Mouse (Mus musculus): ENCODE measurements around the gene Tiprl. TPM values are rescaled to one million over a fixed set of nuclear protein-coding genes. Genes with fewer than 3 reads are reported as not detected.

The Tiprl gene
- polyA plus RNA-seq, 1 experiment: 13.2 TPM

DNA sequence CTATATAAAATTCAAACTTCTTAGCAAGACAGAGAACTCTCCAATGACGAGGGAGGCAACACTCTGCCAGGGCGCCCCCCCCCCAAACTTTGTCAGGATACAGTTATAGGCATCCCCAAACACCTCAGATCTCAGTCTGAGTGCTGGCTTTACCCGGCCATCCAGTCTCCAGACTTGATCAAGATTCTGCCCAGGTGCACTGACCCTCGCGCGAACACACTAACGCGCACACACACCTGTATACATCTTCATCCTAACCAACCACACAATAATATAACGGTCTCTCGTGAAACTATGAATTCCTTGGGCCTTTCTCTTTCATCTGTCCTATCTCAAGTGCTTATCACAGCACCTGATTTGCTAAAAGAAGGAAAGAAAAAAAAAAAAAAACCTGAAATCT lies 950 bp downstream of the Tiprl start:
- TF ChIP-seq CTCF (IDR thresholded peaks at IDR 0.05; ENCODE audit: extremely low read depth, insufficient read depth, insufficient read length, insufficient replicate concordance) (no peak), POLR2A (IDR thresholded peaks at IDR 0.05; ENCODE audit: low read depth, low read length) (no peak)
- Histone ChIP-seq H3K4me1 (ENCODE audit: control insufficient read depth, insufficient read depth, insufficient read length) (peaks cover 2% of the 10 kb centered on the region; the same call in 1 of the 2 replicates), H3K4me3 (ENCODE audit: extremely low read depth, insufficient read depth, insufficient read length) (peak overlapping the region; percentile 95), H3K36me3 (ENCODE audit: control insufficient read depth, insufficient read depth, low read length) (no peaks in the 10 kb centered on the region), H3K27ac (ENCODE audit: insufficient read depth, low read length) (no peak overlapping the region), H3K27me3 (ENCODE audit: control insufficient read depth, insufficient read depth, low read length) (no peaks in the 10 kb centered on the region)
- 7% methylated on average over 10 of the region's 10 CpGs for WGBS
- DNase-seq (ENCODE audit: low read depth in 1 of 2, low spot score in 2 of 2): no peak

DNA sequence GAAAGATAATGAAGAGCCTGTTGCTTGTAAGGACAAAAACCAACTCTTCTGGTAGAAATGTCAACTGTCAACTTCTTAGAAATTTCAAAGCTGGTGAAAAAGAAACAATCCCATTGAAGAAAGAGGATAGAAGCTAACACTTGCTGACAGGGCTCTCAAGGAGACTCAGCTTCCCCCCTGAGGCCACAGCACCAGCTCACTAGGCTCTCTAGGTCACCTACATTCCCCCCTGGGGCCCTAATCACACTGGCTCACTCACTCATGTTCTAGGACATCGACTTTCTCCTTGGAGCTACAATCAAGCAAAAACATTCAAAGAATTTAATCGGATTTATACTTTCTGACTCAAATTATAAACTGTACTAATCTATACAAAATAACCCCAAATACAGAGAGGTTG lies 3.0 kb downstream of the Tiprl start:
- Histone ChIP-seq H3K36me3 (ENCODE audit: control insufficient read depth, insufficient read depth, low read length) (no peaks in the 10 kb centered on the region), H3K27me3 (ENCODE audit: control insufficient read depth, insufficient read depth, low read length) (no peaks in the 10 kb centered on the region), H3K27ac (ENCODE audit: insufficient read depth, low read length) (no peak overlapping the region), H3K4me1 (ENCODE audit: control insufficient read depth, insufficient read depth, insufficient read length) (peaks cover 2% of the 10 kb centered on the region; the same call in 1 of the 2 replicates), H3K4me3 (ENCODE audit: extremely low read depth, insufficient read depth, insufficient read length) (no peak overlapping the region)
- TF ChIP-seq POLR2A (IDR thresholded peaks at IDR 0.05; ENCODE audit: low read depth, low read length) (no peak), CTCF (IDR thresholded peaks at IDR 0.05; ENCODE audit: extremely low read depth, insufficient read depth, insufficient read length, insufficient replicate concordance) (no peak)
- WGBS: 77% methylated on average over 2 of the region's 2 CpGs
- DNase-seq (ENCODE audit: low read depth in 1 of 2, low spot score in 2 of 2): no peak

DNA sequence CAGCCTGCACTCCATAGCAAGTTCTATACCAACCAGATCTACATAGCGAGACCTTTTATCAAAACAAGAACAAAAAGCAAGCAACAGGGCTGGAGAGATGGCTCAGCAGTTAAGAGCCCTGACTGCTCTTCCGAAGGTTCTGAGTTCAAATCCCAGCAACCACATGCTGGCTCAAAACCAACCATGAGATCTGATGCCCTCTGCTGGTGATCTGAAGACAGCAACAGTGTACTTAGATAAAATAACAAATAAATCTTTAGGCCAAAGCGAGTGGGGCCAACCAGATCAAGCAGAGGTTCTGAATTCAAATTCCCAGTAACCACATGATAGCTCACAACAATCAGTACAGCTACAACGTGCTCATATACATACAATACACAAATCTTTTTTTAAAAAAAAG lies 6.1 kb downstream of the Tiprl start:
- no peak overlapping the region for H3K27ac ChIP-seq (ENCODE audit: insufficient read depth, low read length)
- 94% methylated on average over 4 of the region's 4 CpGs for WGBS

DNA sequence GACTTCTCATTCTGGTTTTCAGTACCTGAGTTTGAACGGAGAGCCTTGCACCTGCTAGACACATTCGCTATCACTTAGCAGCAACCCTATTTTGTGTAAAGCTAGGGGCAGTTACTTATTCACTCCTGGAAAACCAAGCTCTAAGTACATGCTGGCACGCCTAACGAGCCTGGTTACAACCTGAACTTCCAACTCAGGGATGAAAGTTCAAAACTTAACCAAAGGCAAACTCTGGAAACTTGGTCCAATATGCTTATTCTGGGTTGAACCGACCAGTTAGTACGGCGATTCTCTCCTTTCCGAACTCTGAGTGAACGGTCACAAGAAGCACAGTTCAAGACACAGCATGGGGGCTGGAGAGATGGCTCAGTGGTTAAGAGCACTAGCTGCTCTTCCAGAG lies 7.2 kb downstream of the Tiprl start:
- no peak overlapping the region for H3K27ac ChIP-seq (ENCODE audit: insufficient read depth, low read length)
- DNase-seq (ENCODE audit: low read depth in 1 of 2, low spot score in 2 of 2): no peak
- H3K4me3 ChIP-seq (ENCODE audit: extremely low read depth, insufficient read depth, insufficient read length): no peak overlapping the region

More for the DNA sequence above, 6.1 kb downstream of the Tiprl start:
- Histone ChIP-seq H3K4me3 (ENCODE audit: extremely low read depth, insufficient read depth, insufficient read length) (no peak overlapping the region), H3K4me1 (ENCODE audit: control insufficient read depth, insufficient read depth, insufficient read length) (peaks cover under 1% of the 10 kb centered on the region; the same call in 1 of the 2 replicates), H3K36me3 (ENCODE audit: control insufficient read depth, insufficient read depth, low read length) (peaks cover 6% of the 10 kb centered on the region), H3K27me3 (ENCODE audit: control insufficient read depth, insufficient read depth, low read length) (no peaks in the 10 kb centered on the region)
- TF ChIP-seq CTCF (IDR thresholded peaks at IDR 0.05; ENCODE audit: extremely low read depth, insufficient read depth, insufficient read length, insufficient replicate concordance) (no peak), POLR2A (IDR thresholded peaks at IDR 0.05; ENCODE audit: low read depth, low read length) (no peak)
- no peak for DNase-seq (ENCODE audit: low read depth in 1 of 2, low spot score in 2 of 2)

DNA sequence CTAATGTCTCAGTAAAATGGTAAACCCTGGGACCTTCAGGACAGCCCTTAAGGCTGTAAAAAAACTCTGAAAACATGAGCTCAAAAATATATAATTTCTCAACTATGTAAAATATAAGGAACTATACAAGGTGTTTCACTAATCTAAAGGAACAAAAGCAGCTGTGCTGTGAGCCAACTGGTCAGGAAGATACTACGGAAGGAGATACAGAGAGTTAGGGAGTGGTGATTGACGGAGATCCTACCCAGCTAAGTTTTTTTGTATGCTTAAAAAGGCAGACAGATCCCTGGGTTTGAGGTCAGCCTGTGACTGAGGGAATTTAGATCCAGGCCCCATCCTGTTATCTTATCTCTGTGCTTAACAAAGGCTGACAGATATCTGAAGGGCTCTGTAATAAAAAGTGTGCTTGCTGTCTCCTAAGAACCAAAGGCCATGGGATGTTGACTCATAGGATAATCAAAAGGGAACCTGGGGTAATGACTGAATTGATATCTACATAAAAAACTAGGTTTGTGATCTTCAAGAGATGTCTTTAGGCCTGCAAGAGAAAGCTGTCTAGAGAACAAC lies 19.7 kb downstream of the Tiprl start:
- no peak for DNase-seq (ENCODE audit: low read depth in 1 of 2, low spot score in 2 of 2)
- peaks cover 28% of the 10 kb centered on the region for H3K36me3 ChIP-seq (ENCODE audit: control insufficient read depth, insufficient read depth, low read length)
- no peaks in the 10 kb centered on the region for H3K27me3 ChIP-seq (ENCODE audit: control insufficient read depth, insufficient read depth, low read length)
- H3K4me3 ChIP-seq (ENCODE audit: extremely low read depth, insufficient read depth, insufficient read length): no peak overlapping the region
- H3K4me1 ChIP-seq (ENCODE audit: control insufficient read depth, insufficient read depth, insufficient read length): no peaks in the 10 kb centered on the region
- no peak for TF ChIP-seq POLR2A (IDR thresholded peaks at IDR 0.05; ENCODE audit: low read depth, low read length)
- no peak for TF ChIP-seq CTCF (IDR thresholded peaks at IDR 0.05; ENCODE audit: extremely low read depth, insufficient read depth, insufficient read length, insufficient replicate concordance)
- WGBS: 93% methylated on average over 2 of the region's 2 CpGs
- no peak overlapping the region for H3K27ac ChIP-seq (ENCODE audit: insufficient read depth, low read length)

More for the DNA sequence above, 7.2 kb downstream of the Tiprl start:
- Histone ChIP-seq H3K36me3 (ENCODE audit: control insufficient read depth, insufficient read depth, low read length) (peaks cover 6% of the 10 kb centered on the region), H3K27me3 (ENCODE audit: control insufficient read depth, insufficient read depth, low read length) (no peaks in the 10 kb centered on the region), H3K4me1 (ENCODE audit: control insufficient read depth, insufficient read depth, insufficient read length) (no peaks in the 10 kb centered on the region)
- TF ChIP-seq CTCF (IDR thresholded peaks at IDR 0.05; ENCODE audit: extremely low read depth, insufficient read depth, insufficient read length, insufficient replicate concordance) (no peak), POLR2A (IDR thresholded peaks at IDR 0.05; ENCODE audit: low read depth, low read length) (no peak)
- 96% methylated on average over 9 of the region's 9 CpGs for WGBS

DNA sequence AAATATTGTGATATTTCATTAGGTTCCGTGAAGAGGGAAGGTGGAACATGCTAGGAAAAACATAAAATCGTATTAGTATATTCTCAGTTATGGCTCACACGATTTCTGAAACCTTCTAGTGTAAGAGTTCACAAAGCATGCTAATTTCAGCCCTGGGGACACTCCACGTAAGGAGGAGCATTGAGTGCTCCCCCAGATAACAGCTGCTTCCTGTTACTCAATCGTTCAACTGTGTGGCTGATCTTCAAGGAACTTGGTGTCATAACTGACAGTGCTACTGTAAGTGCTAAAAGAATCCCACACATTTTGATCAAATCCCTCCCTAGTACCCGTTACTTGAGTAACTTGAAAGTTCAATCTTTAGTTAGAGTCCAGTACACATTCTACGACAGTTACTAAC lies 21.0 kb downstream of the Tiprl start:
- Histone ChIP-seq H3K4me3 (ENCODE audit: extremely low read depth, insufficient read depth, insufficient read length) (no peak overlapping the region), H3K27me3 (ENCODE audit: control insufficient read depth, insufficient read depth, low read length) (no peaks in the 10 kb centered on the region), H3K36me3 (ENCODE audit: control insufficient read depth, insufficient read depth, low read length) (peaks cover 23% of the 10 kb centered on the region), H3K27ac (ENCODE audit: insufficient read depth, low read length) (no peak overlapping the region), H3K4me1 (ENCODE audit: control insufficient read depth, insufficient read depth, insufficient read length) (no peaks in the 10 kb centered on the region)
- no peak for DNase-seq (ENCODE audit: low read depth in 1 of 2, low spot score in 2 of 2)
- no peak for TF ChIP-seq CTCF (IDR thresholded peaks at IDR 0.05; ENCODE audit: extremely low read depth, insufficient read depth, insufficient read length, insufficient replicate concordance)
- no peak for TF ChIP-seq POLR2A (IDR thresholded peaks at IDR 0.05; ENCODE audit: low read depth, low read length)
- WGBS: 44% methylated on average over 7 of the region's 7 CpGs

DNA sequence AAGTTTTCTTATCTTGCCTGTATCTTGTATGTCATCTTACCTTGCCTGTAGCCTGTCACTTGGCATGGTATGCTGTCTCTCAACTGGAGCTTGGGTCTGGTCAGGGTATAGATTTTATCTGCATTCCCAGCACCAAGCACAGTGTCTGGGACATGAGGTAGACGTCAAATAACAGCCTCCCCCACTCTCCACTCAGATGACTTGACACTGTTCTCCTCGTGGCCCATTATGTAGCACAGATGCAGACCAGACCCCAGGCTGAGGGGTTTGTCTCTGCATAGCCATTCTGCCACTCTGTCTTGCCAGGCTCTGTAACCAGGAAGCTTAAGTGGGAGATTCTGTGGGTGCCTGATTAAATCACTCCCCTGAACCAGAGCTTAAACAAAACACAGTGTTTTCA lies 31.2 kb downstream of the Tiprl start:
- no peak for DNase-seq (ENCODE audit: low read depth in 1 of 2, low spot score in 2 of 2)
- Histone ChIP-seq H3K27me3 (ENCODE audit: control insufficient read depth, insufficient read depth, low read length) (no peaks in the 10 kb centered on the region), H3K36me3 (ENCODE audit: control insufficient read depth, insufficient read depth, low read length) (no peaks in the 10 kb centered on the region), H3K4me3 (ENCODE audit: extremely low read depth, insufficient read depth, insufficient read length) (no peak overlapping the region), H3K27ac (ENCODE audit: insufficient read depth, low read length) (no peak overlapping the region), H3K4me1 (ENCODE audit: control insufficient read depth, insufficient read depth, insufficient read length) (no peaks in the 10 kb centered on the region)
- 54% methylated on average over 2 of the region's 2 CpGs for WGBS
- TF ChIP-seq CTCF (IDR thresholded peaks at IDR 0.05; ENCODE audit: extremely low read depth, insufficient read depth, insufficient read length, insufficient replicate concordance): no peak
- no peak for TF ChIP-seq POLR2A (IDR thresholded peaks at IDR 0.05; ENCODE audit: low read depth, low read length)

All from spleen, adult 2 months (tissue).